Mouse (Mus musculus) neural tube, embryonic 14.5 days (tissue): ENCODE measurements around the gene Slc6a20a. TPM values are rescaled to one million over a fixed set of nuclear protein-coding genes. Genes with fewer than 3 reads are reported as not detected.
A peak's percentile ranks its signal among the peaks of the same experiment; 100 is the strongest.

Source experiments
- ATAC-seq: fragments of 200-750 bp; cut with Nextera tagmentation; 2 replicates; pipeline ENCODE4 v1.8.0; 2017; ENCODE audit warnings: low read depth, mild to moderate bottlenecking, moderate TSS enrichment, moderate library complexity
- H3K27ac ChIP-seq: fragments of 300-500 bp; sonication (generic); 2 replicates; pipeline ENCODE4 v1.5.1; 2014; ENCODE audit warnings: low read depth, mild to moderate bottlenecking, control low read depth, low read length, moderate library complexity, mixed read lengths
- H3K27me3 ChIP-seq: fragments of 300-500 bp; sonication (generic); 2 replicates; pipeline ENCODE4 v1.6.1; 2014; ENCODE audit warnings: low read length; ENCODE audit not compliant: control insufficient read depth, insufficient read depth
- H3K36me3 ChIP-seq: fragments of 300-500 bp; sonication (generic); 2 replicates; pipeline ENCODE4 v1.6.1; 2014; ENCODE audit warnings: low read length, mixed read lengths; ENCODE audit not compliant: control insufficient read depth, insufficient read depth
- H3K4me1 ChIP-seq: fragments of 300-500 bp; sonication (generic); 2 replicates; pipeline ENCODE4 v1.6.1; 2014; ENCODE audit warnings: low read length; ENCODE audit not compliant: control insufficient read depth, insufficient read depth
- H3K4me2 ChIP-seq: fragments of 300-500 bp; sonication (generic); 2 replicates; pipeline ENCODE4 v1.6.1; 2014; ENCODE audit warnings: mild to moderate bottlenecking, low read depth, low read length, control low read depth
- H3K4me3 ChIP-seq: fragments of 300-500 bp; sonication (generic); 2 replicates; pipeline ENCODE4 v1.5.1; 2014; ENCODE audit warnings: low read depth, low read length, control low read depth, mixed read lengths
- H3K9ac ChIP-seq: fragments of 300-500 bp; sonication (generic); replicated peaks from 2 replicates; pipeline ENCODE4 v1.6.1; 2014; ENCODE audit warnings: low read depth, mild to moderate bottlenecking, control low read depth, low read length, mixed read lengths
- H3K9me3 ChIP-seq: fragments of 300-500 bp; sonication (generic); 2 replicates; pipeline ENCODE4 v1.6.1; 2016; ENCODE audit warnings: low read length; ENCODE audit not compliant: control insufficient read depth
- WGBS: fragments of 180-500 bp; shearing (Covaris S2); extraction: QIAGEN DNeasy Blood & Tissue Kit; methylation state at CpG from one replicate; pipeline ENCODE4 v1.1.7; 2014; 5-methylcytosine and 5-hydroxymethylcytosine counted together
- polyA plus RNA-seq: library from polyadenylated mRNA; unstranded; fragments of >200 nt; fragmentation: Nextera tagmentation; extraction: Ambion mirVana; gene quantifications from 2 replicates; pipeline ENCODE4 v1.2.1, GENCODE M21; 2014

Gene Slc6a20a
- polyA plus RNA-seq, 1 experiment from 2014 or later = 1.3 TPM

- Histone ChIP-seq H3K9ac (no peak overlapping the region), H3K4me2 (no peak overlapping the region), H3K4me1 (no peaks in the 10 kb centered on the region), H3K4me3 (no peak overlapping the region), H3K27me3 (no peaks in the 10 kb centered on the region), H3K9me3 (no peaks in the 10 kb centered on the region), H3K27ac (no peak overlapping the region), H3K36me3 (no peaks in the 10 kb centered on the region)
- 88% methylated on average over 2 of the region's 2 CpGs for WGBS
- no peak for ATAC-seq
Measured at GRCm38 (mm10) chr9:123649785-123650511, 28.7 kb downstream of the Slc6a20a start.

- no peak overlapping the region for H3K4me3 ChIP-seq
- H3K27ac ChIP-seq = no peak overlapping the region
- no peaks in the 10 kb centered on the region for H3K4me1 ChIP-seq
- H3K27me3 ChIP-seq = no peaks in the 10 kb centered on the region
- no peak for ATAC-seq
- no peaks in the 10 kb centered on the region for H3K9me3 ChIP-seq
- H3K9ac ChIP-seq = no peak overlapping the region
- H3K36me3 ChIP-seq = no peaks in the 10 kb centered on the region
- WGBS = 71% methylated on average over 1 of the region's 1 CpGs
- no peak overlapping the region for H3K4me2 ChIP-seq
Measured at GRCm38 (mm10) chr9:123640106-123640505, 38.6 kb downstream of the Slc6a20a start.

- no peak overlapping the region for H3K4me3 ChIP-seq
- ATAC-seq = 0 out of 2 replicates have a peak, but pooled peaks have one; percentile 21
- WGBS = 88% methylated on average over 1 of the region's 1 CpGs
- H3K27me3 ChIP-seq = no peaks in the 10 kb centered on the region
- H3K4me1 ChIP-seq = no peaks in the 10 kb centered on the region
- H3K9ac ChIP-seq = no peak overlapping the region
- H3K27ac ChIP-seq = no peak overlapping the region
- H3K9me3 ChIP-seq = no peaks in the 10 kb centered on the region
- no peaks in the 10 kb centered on the region for H3K36me3 ChIP-seq
- H3K4me2 ChIP-seq = no peak overlapping the region
Measured at GRCm38 (mm10) chr9:123638668-123639089, 40.0 kb downstream of the Slc6a20a start.

- no peak for ATAC-seq
- Histone ChIP-seq H3K9ac (no peak overlapping the region), H3K27ac (no peak overlapping the region)
Measured at GRCm38 (mm10) chr9:123638231-123638630, 40.5 kb downstream of the Slc6a20a start.

GRCm38 (mm10) chr9:123636771-123637170, 41.9 kb downstream of the Slc6a20a start:
- H3K27ac ChIP-seq = no peak overlapping the region
- H3K27me3 ChIP-seq = no peaks in the 10 kb centered on the region
- no peak overlapping the region for H3K4me3 ChIP-seq
- WGBS = 76% methylated on average over 5 of the region's 5 CpGs
- H3K4me2 ChIP-seq = no peak overlapping the region
- H3K9me3 ChIP-seq = no peaks in the 10 kb centered on the region
- H3K4me1 ChIP-seq = no peaks in the 10 kb centered on the region
- no peaks in the 10 kb centered on the region for H3K36me3 ChIP-seq
- no peak for ATAC-seq
- no peak overlapping the region for H3K9ac ChIP-seq

More at GRCm38 (mm10) chr9:123638231-123638630, 40.5 kb downstream of the Slc6a20a start:
- no peak overlapping the region for H3K4me2 ChIP-seq
- no peaks in the 10 kb centered on the region for H3K4me1 ChIP-seq
- H3K9me3 ChIP-seq = no peaks in the 10 kb centered on the region
- no peak overlapping the region for H3K4me3 ChIP-seq
- no peaks in the 10 kb centered on the region for H3K27me3 ChIP-seq
- no peaks in the 10 kb centered on the region for H3K36me3 ChIP-seq

GRCm38 (mm10) chr9:123632993-123633392, 45.7 kb downstream of the Slc6a20a start:
- H3K4me3 ChIP-seq = no peak overlapping the region
- no peak overlapping the region for H3K9ac ChIP-seq
- no peaks in the 10 kb centered on the region for H3K36me3 ChIP-seq
- no peak overlapping the region for H3K27ac ChIP-seq
- no peaks in the 10 kb centered on the region for H3K27me3 ChIP-seq
- no peaks in the 10 kb centered on the region for H3K4me1 ChIP-seq
- WGBS = 84% methylated on average over 3 of the region's 3 CpGs
- no peak overlapping the region for H3K4me2 ChIP-seq
- H3K9me3 ChIP-seq = no peaks in the 10 kb centered on the region
- ATAC-seq = no peak

GRCm38 (mm10) chr9:123632281-123632680, 46.4 kb downstream of the Slc6a20a start, which contains the start of gene Slc6a20b:
Gene Slc6a20b, minus strand, starts transcription at chr9:123632565.
- H3K36me3 ChIP-seq = no peaks in the 10 kb centered on the region
- H3K9ac ChIP-seq = no peak within 1 kb of the TSS
- H3K27me3 ChIP-seq = no peaks in the 10 kb centered on the region
- ATAC-seq = no peak
- H3K4me1 ChIP-seq = no peaks in the 10 kb centered on the region
- no peak within 1 kb of the TSS for H3K27ac ChIP-seq
- H3K4me3 ChIP-seq = no peak within 1 kb of the TSS
- 78% methylated on average over 6 of the region's 6 CpGs for WGBS
- H3K9me3 ChIP-seq = no peaks in the 10 kb centered on the region
- no peak within 1 kb of the TSS for H3K4me2 ChIP-seq

- no peak for ATAC-seq
Measured at GRCm38 (mm10) chr9:123631666-123632065, 47.0 kb downstream of the Slc6a20a start.

GRCm38 (mm10) chr9:123625821-123626220, 52.9 kb downstream of the Slc6a20a start:
- Histone ChIP-seq H3K9me3 (no peaks in the 10 kb centered on the region), H3K9ac (no peak overlapping the region), H3K4me2 (no peak overlapping the region), H3K27me3 (no peaks in the 10 kb centered on the region), H3K4me3 (no peak overlapping the region), H3K4me1 (no peaks in the 10 kb centered on the region), H3K27ac (no peak overlapping the region), H3K36me3 (no peaks in the 10 kb centered on the region)
- 91% methylated on average over 11 of the region's 11 CpGs for WGBS
- ATAC-seq = no peak

More at GRCm38 (mm10) chr9:123631666-123632065, 47.0 kb downstream of the Slc6a20a start:
- H3K4me1 ChIP-seq = no peaks in the 10 kb centered on the region
- no peak overlapping the region for H3K4me3 ChIP-seq
- no peak overlapping the region for H3K4me2 ChIP-seq
- 88% methylated on average over 3 of the region's 3 CpGs for WGBS
- H3K36me3 ChIP-seq = no peaks in the 10 kb centered on the region
- H3K9me3 ChIP-seq = no peaks in the 10 kb centered on the region
- no peak overlapping the region for H3K27ac ChIP-seq
- H3K27me3 ChIP-seq = no peaks in the 10 kb centered on the region
- no peak overlapping the region for H3K9ac ChIP-seq
